Mouse (Mus musculus) right cerebral cortex, postnatal 14 days (tissue): ENCODE measurements around the gene Src.
"Not testable (repeated sequence)": the region's sequence is repeated elsewhere in the genome, so short reads cannot be mapped to it uniquely, and the experiment has no call there.

ENCODE experiments used
- DNase-seq: peaks from one replicate; pipeline ENCODE4 v3.0.0; 2022

Src gene

GRCm38 (mm10) chr2:157418206-157418605, at the start of gene Src:
Src (plus strand) TSS chr2:157418444.
- no peak for DNase-seq

DNA sequence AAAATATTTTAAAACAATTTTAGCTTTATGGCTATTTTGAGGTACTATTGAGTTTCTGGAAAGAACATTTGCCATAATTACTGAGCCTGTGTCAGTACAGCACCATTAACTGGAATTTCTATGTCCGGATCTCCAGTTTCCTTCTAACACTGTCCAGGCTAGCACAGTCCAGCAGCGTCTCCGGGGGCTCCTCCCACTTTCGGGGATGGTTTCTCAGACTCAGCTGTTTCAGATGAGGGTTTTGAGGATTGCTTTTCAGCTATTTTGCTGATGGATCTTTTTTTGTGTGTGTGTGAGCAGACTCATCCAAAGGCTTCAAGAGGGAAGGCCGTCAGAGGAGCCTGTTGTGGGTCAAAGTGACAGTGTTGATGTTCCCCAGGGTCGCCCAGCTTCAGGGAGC, 46.5 kb upstream of the Src start:
- no peak for DNase-seq

DNA sequence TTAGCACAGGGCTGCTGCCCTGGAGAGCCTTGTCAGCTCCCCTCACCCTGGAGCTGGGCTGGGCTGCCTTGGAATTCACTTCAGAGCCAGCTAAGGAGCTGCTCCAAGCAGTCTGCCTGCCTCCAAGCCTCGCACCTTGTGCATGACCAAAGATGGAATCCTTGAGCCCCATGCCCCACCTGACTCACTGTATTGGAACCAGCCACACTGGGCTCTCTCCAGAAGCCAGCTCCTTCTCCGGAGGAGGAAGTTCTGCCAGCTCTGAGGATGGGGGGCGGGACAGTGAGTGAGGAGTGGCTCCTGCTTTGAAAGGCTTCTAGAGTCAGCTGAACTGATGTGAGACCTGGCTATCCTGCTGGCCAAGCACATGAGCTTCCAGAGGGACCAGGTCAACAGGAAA, 44.6 kb upstream of the Src start:
- no peak for DNase-seq

DNA sequence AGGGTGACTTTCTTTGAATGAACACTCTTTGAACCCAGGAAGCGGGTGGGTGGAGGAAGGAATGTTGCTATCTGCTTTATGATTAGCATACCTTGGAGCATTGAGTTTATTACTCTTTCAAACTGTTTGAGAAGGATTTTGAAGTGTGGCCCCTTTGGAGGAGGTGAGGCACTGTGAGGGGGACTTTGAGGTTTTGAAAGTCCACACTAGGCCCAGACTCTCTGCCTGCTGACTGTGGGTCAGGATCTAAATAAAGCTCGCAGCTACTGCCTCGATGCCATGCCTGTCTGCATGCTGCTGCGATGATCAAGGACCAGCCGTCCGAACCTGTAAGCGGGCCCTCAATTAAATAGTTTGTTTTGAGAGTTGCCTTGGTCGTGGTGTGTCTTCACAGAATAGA, 43.2 kb upstream of the Src start:
- no peak for DNase-seq

DNA sequence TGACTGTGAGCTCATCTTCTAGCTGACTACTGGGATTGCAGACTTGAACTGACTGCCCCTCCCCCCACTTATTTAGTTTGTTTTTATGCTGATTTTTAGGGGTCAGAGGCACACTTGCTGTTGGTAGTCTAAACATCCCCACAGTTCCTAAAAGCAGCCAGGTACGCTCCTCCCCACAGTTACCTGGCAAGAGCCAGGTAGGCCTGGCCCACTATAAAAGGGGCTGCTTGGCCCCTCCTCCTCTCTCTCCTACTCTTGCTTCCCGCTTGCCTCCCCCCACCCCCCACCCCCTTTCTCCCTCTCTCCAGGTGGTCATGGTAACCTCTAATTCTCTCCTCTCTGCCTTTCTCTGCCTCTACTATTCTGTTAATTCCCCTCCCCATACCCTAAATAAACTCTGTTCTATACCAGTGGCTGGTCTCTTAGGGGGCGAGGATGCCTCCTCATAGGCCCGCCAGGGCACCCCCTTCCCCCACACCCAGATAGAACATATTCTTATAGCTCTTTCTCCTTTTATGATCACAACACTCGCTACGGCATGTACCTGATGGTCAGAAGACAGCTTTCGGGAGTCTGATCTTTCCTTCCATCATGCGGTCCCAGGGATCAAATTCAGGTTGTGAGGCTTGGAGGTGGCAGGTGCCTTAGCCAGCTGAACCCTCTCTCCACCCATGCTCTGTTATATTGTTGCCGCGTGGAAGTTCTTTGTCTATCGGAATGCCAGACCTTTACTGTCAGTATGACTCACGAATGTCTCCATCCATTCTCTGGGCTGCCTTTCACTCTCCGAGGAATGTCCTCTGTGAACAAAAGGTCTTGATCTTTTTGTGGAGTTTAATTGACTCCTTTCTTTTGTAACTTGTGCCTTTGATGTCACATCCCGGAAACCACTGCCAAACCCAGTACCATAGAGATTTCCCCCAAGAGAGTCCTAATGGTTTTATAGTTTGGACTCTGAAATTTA, 42.2 kb upstream of the Src start:
- DNase-seq = no peak

DNA sequence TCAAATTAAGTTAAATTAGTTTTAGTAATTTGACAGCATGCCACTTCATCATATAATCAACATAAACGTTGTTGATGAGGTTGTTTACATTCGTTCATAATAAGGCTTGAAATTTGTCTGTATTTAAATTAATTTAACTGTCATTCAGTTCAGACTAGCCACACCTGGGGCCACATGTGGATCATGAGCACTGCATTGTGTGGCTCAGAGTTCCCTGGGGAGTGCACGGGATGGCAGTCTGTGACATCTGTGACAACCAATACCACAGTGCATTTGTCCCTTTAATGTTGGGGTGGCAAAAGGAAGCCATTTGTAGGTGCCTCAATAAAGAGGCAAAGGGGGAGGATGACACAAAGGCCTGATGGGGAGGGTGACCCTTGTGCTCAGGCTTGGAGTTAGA, 41.2 kb upstream of the Src start:
- no peak for DNase-seq

- DNase-seq = no peak
These were observed 33.4 kb upstream of the Src start for GRCm38 (mm10) chr2:157384836-157385235.

- not testable (repeated sequence) for DNase-seq
These were observed 29.2 kb upstream of the Src start for GRCm38 (mm10) chr2:157388901-157389590.

DNA sequence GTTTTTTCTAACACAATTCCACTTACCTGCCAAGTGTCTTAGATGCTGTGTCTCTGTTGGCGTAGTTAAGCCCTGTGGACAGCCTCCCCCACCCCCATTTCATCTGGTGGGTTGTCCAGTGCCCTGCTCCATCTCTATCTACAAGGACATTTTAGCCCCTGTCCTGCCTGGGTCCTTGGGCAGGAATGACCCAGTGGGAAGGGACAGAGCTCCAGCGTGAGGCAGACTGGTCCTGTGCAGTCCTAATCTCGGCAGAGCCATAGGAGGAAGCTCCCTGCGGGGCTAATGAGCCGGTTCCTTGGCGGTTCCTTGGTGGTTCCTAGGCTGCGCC, 28.7 kb upstream of the Src start:
- no peak for DNase-seq

DNA sequence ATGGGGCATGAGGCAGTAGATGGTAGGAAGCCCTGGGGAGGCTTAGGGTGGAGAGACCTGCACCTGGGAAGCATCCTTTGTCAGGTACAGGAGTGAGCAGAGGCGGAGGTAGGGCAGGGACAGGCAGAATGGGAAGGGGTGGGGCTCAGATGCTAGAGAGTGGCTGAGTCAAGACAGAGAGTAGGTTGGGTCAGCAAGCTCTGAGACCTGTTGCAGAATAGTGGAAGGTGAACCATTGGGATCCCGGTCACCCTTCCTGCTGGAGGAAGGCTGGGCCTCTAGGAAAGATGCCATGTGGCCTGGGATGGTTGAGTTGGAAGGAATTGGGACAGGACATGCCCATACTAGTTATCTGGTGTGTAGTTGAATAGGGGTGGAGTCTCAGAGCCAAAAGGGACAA, 25.9 kb upstream of the Src start:
- no peak for DNase-seq

- no peak for DNase-seq
These were observed 24.7 kb upstream of the Src start for GRCm38 (mm10) chr2:157393549-157393948.

- DNase-seq = no peak
These were observed 23.4 kb upstream of the Src start for GRCm38 (mm10) chr2:157394868-157395267.

DNA sequence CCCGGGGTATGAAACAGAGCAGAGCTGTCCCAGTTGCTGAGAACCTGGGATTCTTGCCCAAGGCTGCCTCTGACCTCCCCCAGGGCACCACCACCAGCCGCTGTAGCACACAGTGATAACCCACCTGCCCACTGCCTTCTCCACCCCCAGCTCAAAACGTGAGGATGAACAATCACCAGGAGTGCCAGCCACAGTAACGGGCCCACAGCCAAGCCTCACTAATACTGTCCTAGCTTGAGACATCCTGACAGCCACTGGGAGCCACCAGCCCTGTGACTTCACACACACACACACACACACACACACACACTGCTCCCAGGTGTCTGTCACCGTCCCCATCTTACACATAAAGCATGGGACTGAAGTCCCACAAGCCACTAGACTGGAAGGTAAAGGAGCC, 22.9 kb upstream of the Src start:
- no peak for DNase-seq

DNA sequence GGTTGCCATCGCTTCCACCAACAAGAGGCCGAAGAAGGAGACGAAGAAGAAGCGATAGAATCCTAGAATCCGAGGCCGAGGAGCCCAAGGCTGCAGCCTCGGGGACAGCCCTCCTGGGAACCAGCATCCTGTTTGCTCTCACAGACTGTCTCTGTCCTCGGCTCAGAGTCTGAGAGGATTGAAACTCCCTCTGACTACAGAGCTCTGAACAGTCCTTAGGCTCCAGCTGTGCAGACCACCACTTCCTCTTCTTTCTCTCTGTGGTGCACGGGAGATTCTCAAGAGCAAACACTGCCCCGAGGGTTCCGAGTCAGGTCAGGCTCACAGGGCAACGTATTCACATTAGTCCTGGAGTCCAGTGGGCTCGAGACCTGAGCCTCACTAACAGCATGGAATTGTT, 22.3 kb upstream of the Src start:
- DNase-seq = no peak

DNA sequence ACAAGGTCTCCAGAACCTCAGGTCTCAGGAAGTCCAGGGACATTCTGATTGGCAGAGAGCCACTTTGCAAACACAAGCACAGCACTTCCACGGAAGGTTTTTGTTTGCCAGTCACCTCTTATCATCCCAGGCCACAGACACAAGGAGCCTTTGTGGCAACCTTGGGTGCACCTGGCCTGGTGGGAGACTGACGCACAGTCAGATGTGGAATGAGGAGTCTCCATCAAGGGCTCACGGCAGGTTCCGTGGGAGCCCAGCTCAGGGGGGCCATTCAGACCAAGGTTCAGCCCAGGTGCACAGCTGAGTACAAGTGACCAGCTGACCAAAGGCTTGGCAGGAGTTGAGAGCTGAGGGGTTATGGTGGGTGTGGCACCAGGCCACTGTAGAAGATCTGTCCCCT, 20.9 kb upstream of the Src start:
- no peak for DNase-seq

GRCm38 (mm10) chr2:157398539-157398938, 19.7 kb upstream of the Src start:
- DNase-seq = no peak

DNA sequence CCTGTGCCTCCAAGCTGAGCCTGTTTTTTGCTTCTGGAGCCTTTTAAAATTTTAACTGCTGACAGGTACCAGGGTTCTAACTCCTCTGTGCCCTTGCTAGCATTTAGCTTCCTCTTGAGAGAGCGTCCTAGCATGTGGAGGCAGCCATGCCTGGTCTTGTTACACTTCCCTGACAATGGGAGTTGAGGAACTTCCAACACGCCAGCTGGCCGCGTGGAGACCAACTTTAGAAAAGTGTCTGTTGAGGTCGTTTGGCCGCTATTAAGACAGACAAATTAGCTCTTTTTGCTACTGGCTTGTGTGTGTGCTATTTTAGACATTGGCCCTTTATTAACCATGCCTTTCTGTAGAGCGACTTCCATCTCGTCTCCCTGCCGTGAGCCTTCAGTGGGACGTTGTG, 18.4 kb upstream of the Src start:
- DNase-seq = no peak

- DNase-seq = no peak
These were observed 17.8 kb upstream of the Src start for GRCm38 (mm10) chr2:157400491-157400890.

DNA sequence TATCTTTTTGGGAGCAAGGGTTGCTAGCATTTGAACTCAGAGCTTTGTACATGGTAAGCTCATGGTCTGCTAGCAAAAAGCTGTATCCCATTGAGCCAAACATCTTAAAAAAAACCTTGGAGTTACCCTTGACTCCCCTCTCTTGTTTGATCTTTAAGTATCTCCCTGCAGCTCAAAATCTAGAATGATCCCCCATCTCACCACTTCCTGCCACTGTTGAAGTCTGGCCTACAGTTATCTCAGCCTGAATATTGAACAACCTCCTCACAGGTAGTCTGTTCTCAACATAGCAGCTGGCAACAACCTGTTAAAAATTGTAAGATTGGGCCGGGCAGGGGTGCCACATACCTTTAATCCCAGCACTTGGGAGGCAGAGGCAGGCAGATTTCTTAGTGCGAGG, 17.0 kb upstream of the Src start:
- no peak for DNase-seq

- no peak for DNase-seq
These were observed 10.6 kb upstream of the Src start for GRCm38 (mm10) chr2:157407596-157407995.

- DNase-seq = no peak
These were observed 8.3 kb upstream of the Src start for GRCm38 (mm10) chr2:157409793-157410533.

DNA sequence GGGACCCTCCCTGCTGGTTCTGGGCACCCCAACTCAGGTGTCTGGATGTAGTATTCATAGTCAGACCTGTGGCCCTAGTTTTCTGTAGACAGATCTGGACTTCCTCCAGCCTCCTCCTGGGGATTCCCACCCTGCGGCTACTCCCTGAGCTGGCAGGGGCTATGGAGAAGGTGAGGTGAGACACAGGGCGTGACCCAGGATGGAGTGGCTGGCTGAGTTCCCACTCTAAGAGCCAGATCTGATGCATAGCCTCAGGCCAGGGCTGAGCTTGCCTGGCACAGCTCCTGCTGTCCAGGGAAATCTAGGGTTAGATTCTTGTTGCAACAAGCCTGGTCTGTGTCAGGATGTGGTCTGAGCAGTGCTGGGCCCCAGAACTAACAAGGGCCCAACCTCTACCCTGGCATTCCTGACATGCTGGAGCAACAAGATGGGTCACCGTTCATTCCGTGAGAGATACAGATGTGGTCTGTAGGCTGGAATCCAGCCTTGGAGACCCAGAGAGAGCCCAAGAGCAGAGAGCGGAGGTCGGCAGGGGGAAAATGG, 7.0 kb upstream of the Src start:
- no peak for DNase-seq

GRCm38 (mm10) chr2:157412497-157412896, 5.7 kb upstream of the Src start:
- no peak for DNase-seq
